Mouse (Mus musculus) olfactory bulb, adult 2 months (tissue): ENCODE measurements around the gene Tmem234. TPM values are rescaled to one million over a fixed set of nuclear protein-coding genes. Genes with fewer than 3 reads are reported as not detected.

Source experiments
- H3K27ac ChIP-seq: fragments of 200-500 bp; 2 replicates; pipeline ENCODE4 v1.5.1; 2012; ENCODE audit warnings: low read depth, low read length; ENCODE audit not compliant: insufficient read depth
- H3K4me1 ChIP-seq: fragments of 200-500 bp; 2 replicates; pipeline ENCODE4 v1.6.1; 2012; ENCODE audit warnings: low read length; ENCODE audit not compliant: control insufficient read depth, insufficient read depth
- H3K4me3 ChIP-seq: fragments of 200-500 bp; 2 replicates; pipeline ENCODE4 v1.5.1; 2012; ENCODE audit warnings: mild to moderate bottlenecking, low read depth, low read length, moderate library complexity; ENCODE audit not compliant: insufficient read depth
- CTCF ChIP-seq: fragments of 200-500 bp; IDR thresholded peaks from 2 replicates; pipeline ENCODE4 v1.5.1; 2012; ENCODE audit warnings: low read depth, mild to moderate bottlenecking, low read length, moderate library complexity; ENCODE audit not compliant: insufficient read depth
- POLR2A ChIP-seq: fragments of 200-500 bp; IDR thresholded peaks from 2 replicates; pipeline ENCODE4 v1.6.1; 2012; ENCODE audit warnings: mild to moderate bottlenecking, low read depth, low read length, moderate library complexity; ENCODE audit not compliant: insufficient read depth
- WGBS: fragments of 180-500 bp; shearing (Covaris S2); methylation state at CpG from one replicate; pipeline ENCODE4 v1.1.7; 2018; 5-methylcytosine and 5-hydroxymethylcytosine counted together
- polyA plus RNA-seq: library from polyadenylated mRNA; stranded (reverse); fragments of >200 nt; gene quantifications from 2 replicates; pipeline ENCODE4 v1.2.4, GENCODE M21; 2012; ENCODE audit warnings: low replicate concordance; ENCODE audit not compliant: missing spikeins, insufficient read depth, insufficient read length

Gene Tmem234
- polyA plus RNA-seq, 1 experiment, result 500 TPM

DNA sequence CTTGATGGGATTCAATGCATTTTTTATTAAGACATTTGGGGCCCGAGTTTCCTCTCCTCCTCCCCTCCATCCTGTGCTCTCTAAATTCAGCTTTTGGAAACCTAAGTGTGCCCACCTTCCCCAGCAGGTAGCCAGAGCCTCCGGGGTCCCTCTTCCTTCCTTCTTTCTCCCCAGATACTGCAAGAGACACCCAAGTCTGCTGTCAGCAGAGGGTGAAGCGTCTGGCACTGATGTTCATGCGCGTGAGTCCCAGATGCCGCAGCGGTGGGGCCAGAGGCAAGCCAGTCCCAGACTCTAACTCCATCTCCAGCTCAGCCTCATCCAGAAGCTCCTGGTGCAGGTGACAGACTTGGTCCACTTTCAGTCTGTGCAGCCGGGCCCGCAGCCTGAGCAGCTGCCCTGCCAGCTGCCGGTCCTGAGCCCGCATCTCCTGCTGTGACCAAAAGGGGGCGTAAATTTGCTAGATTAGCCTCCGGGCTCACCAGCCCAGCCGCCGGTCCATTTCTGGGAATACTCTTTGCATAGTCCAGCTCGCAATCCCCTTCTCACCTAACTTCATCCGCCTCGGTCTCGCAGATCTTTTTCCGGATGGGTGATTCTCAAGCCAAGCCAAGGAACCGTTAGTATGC lies 23.5 kb upstream of the Tmem234 start:
- WGBS, result 27% methylated on average over 21 of the region's 21 CpGs
- peak; percentile 43; the same call in 1 of the 2 replicates for TF ChIP-seq CTCF
- TF ChIP-seq POLR2A, result no peak

DNA sequence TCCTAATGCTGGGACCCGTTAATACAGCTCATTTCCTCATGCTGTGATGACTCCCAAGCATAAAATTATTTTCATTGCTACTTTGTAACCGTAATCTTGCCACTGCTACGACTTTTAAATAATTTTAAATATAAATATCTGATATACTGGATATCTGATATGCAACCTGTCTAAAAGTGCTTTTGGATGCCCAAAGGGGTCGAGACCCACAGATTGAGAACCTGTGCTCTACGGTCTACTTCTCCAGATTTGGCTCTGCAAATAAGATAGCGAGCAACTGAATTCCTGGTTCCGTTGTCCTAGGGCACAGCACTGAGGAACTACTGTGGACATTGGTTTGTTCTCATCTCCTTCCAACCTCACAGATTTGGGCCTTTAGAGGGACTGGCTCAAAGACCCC lies 22.8 kb upstream of the Tmem234 start:
- TF ChIP-seq POLR2A (no peak), CTCF (no peak)
- peaks cover 3% of the 10 kb centered on the region; the same call in 1 of the 2 replicates for H3K4me1 ChIP-seq
- 89% methylated on average over 7 of the region's 7 CpGs for WGBS
- H3K4me3 ChIP-seq, result no peak overlapping the region
- no peak overlapping the region for H3K27ac ChIP-seq

More for the DNA sequence above, 23.5 kb upstream of the Tmem234 start:
- Histone ChIP-seq H3K27ac (no peak overlapping the region), H3K4me3 (no peak overlapping the region), H3K4me1 (peaks cover 3% of the 10 kb centered on the region; the same call in 1 of the 2 replicates)

GRCm38 (mm10) chr4:129578466-129578865 lies 22.0 kb upstream of the Tmem234 start, which contains the start of gene Fam167b:
Gene Fam167b (minus strand): TSS chr4:129578549.
- no peak within 1 kb of the TSS for H3K27ac ChIP-seq
- H3K4me1 ChIP-seq, result peaks cover 3% of the 10 kb centered on the region; the same call in 1 of the 2 replicates
- 89% methylated on average over 5 of the region's 5 CpGs for WGBS
- TF ChIP-seq CTCF, result no peak
- TF ChIP-seq POLR2A, result no peak
- no peak within 1 kb of the TSS for H3K4me3 ChIP-seq

DNA sequence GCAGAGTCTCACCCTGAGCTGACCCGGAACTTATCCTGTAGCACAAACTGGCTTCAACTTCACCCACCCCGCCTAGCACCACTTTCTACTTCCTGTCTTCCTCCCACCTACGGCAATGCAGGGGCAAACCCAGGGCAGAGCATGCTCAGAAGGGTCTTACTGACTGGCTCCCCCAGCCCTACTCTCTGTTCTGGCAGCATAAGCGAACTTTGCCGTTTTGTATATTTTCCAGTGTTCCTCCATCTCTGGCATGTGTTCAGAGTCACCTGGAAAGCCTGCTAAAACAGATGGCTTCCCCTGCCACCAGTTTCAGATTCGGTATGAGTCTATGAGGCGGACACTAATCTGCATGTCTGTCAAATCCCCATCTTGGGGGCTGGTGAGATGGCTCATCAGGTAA lies 20.1 kb upstream of the Tmem234 start:
- no peak overlapping the region for H3K4me3 ChIP-seq
- H3K27ac ChIP-seq, result no peak overlapping the region
- WGBS, result 78% methylated on average over 7 of the region's 7 CpGs
- peaks cover 8% of the 10 kb centered on the region; the same call in 1 of the 2 replicates for H3K4me1 ChIP-seq
- no peak for TF ChIP-seq POLR2A
- no peak for TF ChIP-seq CTCF

DNA sequence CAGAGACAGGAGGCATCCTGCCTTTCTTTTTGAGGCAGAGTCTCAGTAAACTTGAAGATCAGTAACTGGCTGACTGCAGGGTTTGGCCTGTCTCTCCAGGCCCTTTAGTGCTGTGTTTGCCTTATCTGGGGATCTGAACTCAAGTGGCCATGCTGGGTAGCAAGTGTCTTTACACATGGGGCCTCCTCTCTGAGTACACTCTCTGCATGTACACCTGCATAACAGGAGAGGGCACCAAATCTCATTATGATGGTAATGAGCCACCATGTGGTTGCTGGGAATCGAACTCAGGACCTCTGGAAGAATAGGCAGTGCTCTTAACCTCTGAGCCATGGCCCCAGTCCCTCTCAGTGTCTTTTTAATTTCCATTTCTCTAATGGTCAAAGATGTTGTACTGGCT lies 18.2 kb upstream of the Tmem234 start:
- WGBS, result 88% methylated on average over 1 of the region's 1 CpGs
- TF ChIP-seq CTCF (no peak), POLR2A (no peak)
- peaks cover 5% of the 10 kb centered on the region; the same call in 1 of the 2 replicates for H3K4me1 ChIP-seq
- no peak overlapping the region for H3K4me3 ChIP-seq
- no peak overlapping the region for H3K27ac ChIP-seq

DNA sequence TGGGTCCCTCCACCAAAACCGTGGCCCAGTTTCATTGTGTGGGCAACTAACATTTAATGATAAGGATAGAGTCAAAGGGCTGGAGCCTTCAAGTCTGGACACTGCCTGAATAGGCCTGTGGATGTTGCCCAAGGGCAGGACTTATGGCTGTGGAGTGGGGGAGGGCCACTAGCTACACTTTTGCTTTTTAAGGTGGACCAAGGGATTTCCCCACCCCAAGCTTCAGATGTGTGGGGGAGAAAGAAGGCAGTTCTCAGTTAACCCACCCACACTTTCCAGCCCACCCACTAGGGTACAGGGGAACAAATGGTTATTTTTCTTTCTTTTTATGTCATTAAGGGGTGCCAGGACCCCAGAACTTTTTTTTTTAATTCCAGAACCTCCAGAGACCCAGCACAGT lies 16.1 kb upstream of the Tmem234 start:
- Histone ChIP-seq H3K4me1 (peaks cover 5% of the 10 kb centered on the region; the same call in 1 of the 2 replicates), H3K27ac (no peak overlapping the region), H3K4me3 (no peak overlapping the region)
- TF ChIP-seq POLR2A, result no peak
- no peak for TF ChIP-seq CTCF
- WGBS, result 74% methylated on average over 1 of the region's 1 CpGs

DNA sequence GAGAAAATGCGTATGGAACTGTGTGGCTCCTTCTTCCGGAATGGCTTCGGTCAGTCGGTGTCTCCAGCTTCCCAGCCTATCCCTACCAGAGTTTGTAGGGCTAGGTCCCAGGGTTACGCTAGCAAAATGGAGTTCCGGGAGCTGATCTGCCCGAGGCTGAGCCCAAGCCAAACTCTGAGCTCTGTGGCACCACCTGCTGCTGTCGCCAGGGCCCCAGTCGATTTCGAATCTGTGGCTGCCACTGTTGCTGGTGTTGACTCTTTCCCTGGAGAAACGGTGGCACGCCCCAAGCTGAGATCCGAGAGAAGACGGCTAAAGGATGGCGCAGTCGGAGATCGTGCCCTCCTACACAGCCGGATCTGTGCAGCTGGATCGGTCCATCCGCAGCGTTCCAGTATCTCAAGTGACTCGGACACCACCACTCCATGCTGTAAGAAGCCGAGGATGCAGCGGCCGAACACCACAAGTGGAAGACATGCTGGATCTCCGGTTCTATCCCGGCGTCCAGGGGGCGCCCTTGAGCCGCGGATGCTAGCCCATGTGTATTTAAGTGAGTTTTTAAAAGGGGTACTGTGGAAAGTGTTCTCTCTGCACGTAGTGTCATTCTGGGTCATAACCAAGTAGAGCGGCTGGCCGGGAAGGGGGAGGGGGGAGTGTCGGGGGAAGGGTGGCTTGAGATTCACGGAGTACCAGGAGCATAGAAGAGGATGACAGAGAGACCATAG lies 15.4 kb upstream of the Tmem234 start:
- H3K4me3 ChIP-seq, result peak overlapping the region; percentile 52
- peaks cover 5% of the 10 kb centered on the region; the same call in 1 of the 2 replicates for H3K4me1 ChIP-seq
- H3K27ac ChIP-seq, result no peak overlapping the region
- no peak for TF ChIP-seq POLR2A
- peak; percentile 74 for TF ChIP-seq CTCF
- WGBS, result 2% methylated on average over 36 of the region's 36 CpGs

DNA sequence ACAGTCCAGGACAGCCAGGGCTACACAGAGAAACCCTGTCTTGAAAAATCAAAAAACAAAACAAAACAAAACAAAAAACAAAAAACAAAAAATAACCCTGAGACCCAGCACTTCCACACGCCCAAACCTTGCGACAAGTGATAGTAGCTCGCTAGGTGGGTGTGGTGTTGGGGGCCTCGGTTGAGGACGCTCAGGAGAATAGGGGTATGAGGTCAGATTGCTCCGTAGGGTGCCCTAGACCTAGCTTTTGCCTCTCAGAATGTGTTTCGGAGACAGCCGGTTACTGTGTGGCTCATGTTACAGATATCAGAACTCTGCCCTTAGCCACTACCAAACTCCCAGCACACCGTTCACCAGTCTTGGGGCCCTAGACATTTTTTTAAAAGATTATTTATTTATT lies 14.7 kb upstream of the Tmem234 start:
- WGBS, result 88% methylated on average over 9 of the region's 9 CpGs
- H3K4me1 ChIP-seq, result peaks cover 5% of the 10 kb centered on the region; the same call in 1 of the 2 replicates
- TF ChIP-seq POLR2A (no peak), CTCF (no peak)
- H3K4me3 ChIP-seq, result no peak overlapping the region
- no peak overlapping the region for H3K27ac ChIP-seq

DNA sequence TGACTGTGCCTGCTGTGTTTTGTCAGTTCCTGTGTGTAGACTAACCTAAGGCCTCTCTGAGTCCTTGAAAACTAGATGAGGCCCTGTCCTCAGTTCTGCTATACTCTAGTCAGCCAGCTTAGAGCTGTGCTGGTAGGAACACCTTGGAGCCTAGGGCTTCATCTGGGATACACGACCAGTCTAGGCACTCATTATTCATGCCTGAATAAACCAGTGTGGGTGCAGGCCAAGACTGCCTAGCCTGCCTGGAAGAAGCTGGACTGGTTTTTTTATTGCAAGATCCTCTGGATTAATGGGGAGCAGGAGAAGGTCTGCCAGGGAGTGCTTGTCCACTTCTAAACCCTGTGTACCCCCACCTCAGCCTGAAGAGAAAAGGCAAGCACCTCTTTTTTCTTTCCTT lies 13.5 kb upstream of the Tmem234 start:
- TF ChIP-seq POLR2A, result no peak
- no peak for TF ChIP-seq CTCF
- Histone ChIP-seq H3K4me3 (no peak overlapping the region), H3K4me1 (peaks cover 5% of the 10 kb centered on the region; the same call in 1 of the 2 replicates), H3K27ac (no peak overlapping the region)
- WGBS, result 28% methylated on average over 1 of the region's 1 CpGs
